Mouse (Mus musculus): ENCODE results near the gene Arhgap32.
"Not testable (repeated sequence)": the region's sequence is repeated elsewhere in the genome, so short reads cannot be mapped to it uniquely, and the experiment has no call there.

The Arhgap32 gene

DNA sequence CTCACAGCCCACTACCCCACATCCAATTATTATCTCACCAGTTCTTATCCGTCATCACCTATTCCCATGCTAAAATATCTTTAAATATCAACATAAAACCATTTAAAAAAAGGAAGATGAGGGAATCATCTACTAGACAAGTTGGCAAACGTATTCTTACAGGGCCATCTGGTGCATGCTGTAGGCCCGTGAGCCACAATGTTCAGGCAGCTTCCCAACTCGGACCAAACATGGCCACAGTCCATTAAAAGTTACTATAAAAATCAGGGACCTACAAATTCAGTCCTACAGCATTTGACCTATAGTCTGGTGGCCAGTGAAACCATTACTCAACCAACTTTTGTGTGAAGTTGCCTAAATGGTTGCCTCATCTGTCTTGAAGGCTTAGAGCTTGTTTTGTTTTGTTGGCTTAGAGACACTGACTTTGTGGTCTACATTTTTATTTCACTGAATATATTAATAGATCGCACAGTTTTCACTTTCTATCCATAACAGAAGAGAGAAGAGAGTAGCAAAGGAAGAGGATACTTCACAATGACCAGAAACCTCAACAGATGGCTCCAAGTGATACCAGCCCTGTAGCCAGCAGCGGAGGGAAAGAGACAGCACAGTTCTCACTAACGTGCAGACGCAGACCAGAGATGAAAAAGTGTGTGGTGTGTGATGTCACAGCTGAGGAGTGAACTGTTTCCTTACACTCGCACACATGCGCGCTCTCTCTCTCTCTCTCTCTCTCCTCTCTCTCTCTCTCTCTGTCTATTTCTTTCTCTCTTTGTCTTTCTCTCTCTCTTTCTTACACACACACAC, 34.1 kb downstream of the Arhgap32 start:
- no peaks in the 10 kb centered on the region for H3K27me3 ChIP-seq (ENCODE audit: control insufficient read depth, insufficient read depth, low read length, poor library complexity, severe bottlenecking)
- peak; percentile 41 for DNase-seq (ENCODE audit: low read depth, low spot score)
- H3K36me3 ChIP-seq (ENCODE audit: control insufficient read depth, insufficient read depth, low read length, poor library complexity, severe bottlenecking): no peaks in the 10 kb centered on the region

GRCm38 (mm10) chr9:32154727-32155371, 38.9 kb downstream of the Arhgap32 start:
- no peak for DNase-seq (ENCODE audit: low read depth, low spot score)
- Histone ChIP-seq H3K36me3 (ENCODE audit: control insufficient read depth, insufficient read depth, low read length, poor library complexity, severe bottlenecking) (no peaks in the 10 kb centered on the region), H3K27me3 (ENCODE audit: control insufficient read depth, insufficient read depth, low read length, poor library complexity, severe bottlenecking) (no peaks in the 10 kb centered on the region)

- H3K27me3 ChIP-seq (ENCODE audit: control insufficient read depth, insufficient read depth, low read length, poor library complexity, severe bottlenecking): no peaks in the 10 kb centered on the region
- DNase-seq (ENCODE audit: low read depth, low spot score): no peak
- no peaks in the 10 kb centered on the region for H3K36me3 ChIP-seq (ENCODE audit: control insufficient read depth, insufficient read depth, low read length, poor library complexity, severe bottlenecking)
Measured at GRCm38 (mm10) chr9:32156706-32157105, 40.8 kb downstream of the Arhgap32 start.

GRCm38 (mm10) chr9:32157201-32157600, 41.3 kb downstream of the Arhgap32 start:
- Histone ChIP-seq H3K27me3 (ENCODE audit: control insufficient read depth, insufficient read depth, low read length, poor library complexity, severe bottlenecking) (no peaks in the 10 kb centered on the region), H3K36me3 (ENCODE audit: control insufficient read depth, insufficient read depth, low read length, poor library complexity, severe bottlenecking) (no peaks in the 10 kb centered on the region)
- DNase-seq (ENCODE audit: low read depth, low spot score): no peak

DNA sequence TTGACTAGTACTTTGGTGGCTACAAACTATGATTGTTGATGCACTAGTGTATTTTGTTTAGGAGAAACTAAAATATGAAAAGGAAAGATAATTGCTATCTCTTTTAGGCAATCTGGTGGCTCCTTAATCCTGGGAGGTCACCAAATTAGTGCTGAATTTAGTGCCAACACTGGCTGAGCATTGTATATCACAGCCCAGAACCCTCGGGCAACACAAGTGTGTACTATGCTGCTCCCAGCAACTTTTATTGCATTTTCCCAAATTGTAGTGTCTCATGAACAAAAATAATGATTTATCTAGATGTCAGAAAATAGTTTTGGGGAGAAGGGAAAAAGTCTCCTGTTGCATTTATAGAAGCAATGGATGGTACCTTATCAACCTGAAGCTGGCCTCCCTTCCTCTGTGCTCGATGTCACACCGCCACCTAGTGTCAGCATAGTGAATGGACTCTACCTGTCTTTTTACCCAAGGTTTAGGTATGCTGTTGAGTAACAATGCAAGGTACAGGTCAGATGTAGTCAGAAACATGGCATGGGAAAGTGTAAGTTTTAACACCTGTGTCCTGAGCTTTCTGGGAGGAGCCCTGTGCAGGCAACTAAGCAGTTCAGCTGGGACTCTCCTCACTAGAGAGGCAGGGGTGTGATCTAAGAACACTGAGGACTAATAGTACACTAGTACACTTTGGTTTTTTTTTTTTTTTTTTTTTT, 43.1 kb downstream of the Arhgap32 start:
- no peaks in the 10 kb centered on the region for H3K27me3 ChIP-seq (ENCODE audit: control insufficient read depth, insufficient read depth, low read length, poor library complexity, severe bottlenecking)
- DNase-seq (ENCODE audit: low read depth, low spot score): peak; percentile 81
- no peaks in the 10 kb centered on the region for H3K36me3 ChIP-seq (ENCODE audit: control insufficient read depth, insufficient read depth, low read length, poor library complexity, severe bottlenecking)

DNA sequence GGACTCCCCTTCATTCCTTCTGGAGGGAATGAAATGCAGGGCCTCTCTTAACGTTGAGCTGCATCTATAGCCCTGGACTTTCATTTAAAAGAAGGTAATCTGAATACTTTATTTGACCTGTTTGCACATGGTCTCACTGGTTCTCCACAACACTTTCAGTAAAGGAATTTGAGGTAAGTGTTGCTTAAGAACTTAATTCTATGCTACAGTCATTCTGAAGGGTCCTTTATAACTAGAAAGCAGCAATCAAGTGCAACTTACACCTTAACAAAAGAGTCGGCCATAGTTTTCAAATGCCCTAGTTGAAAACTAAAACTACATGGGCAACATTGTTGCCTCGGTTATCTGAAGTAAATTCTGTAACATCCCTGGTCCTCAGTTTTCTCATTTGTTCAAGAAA, 43.8 kb downstream of the Arhgap32 start:
- Histone ChIP-seq H3K36me3 (ENCODE audit: control insufficient read depth, insufficient read depth, low read length, poor library complexity, severe bottlenecking) (no peaks in the 10 kb centered on the region), H3K27me3 (ENCODE audit: control insufficient read depth, insufficient read depth, low read length, poor library complexity, severe bottlenecking) (no peaks in the 10 kb centered on the region)
- no peak for DNase-seq (ENCODE audit: low read depth, low spot score)

DNA sequence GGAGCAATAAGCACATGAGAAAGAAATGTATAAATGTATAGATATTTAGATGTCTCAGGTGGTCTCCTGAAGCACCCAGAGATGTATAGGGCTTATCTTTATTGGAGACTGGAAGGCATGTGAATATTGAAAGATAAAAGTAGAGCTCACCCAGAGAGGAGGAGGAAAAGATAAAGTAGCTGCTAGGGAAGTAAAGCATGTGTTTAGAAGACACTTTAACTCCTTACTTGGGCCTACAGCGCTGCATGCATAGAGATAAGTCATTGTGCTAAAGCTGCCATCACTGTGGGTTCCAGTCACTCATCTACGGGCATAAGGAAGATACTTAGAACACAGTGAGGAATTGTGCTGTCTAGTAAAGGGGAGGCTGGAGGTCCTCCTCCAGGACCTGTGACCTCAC, 46.9 kb downstream of the Arhgap32 start:
- Histone ChIP-seq H3K27me3 (ENCODE audit: control insufficient read depth, insufficient read depth, low read length, poor library complexity, severe bottlenecking) (no peaks in the 10 kb centered on the region), H3K36me3 (ENCODE audit: control insufficient read depth, insufficient read depth, low read length, poor library complexity, severe bottlenecking) (no peaks in the 10 kb centered on the region)
- no peak for DNase-seq (ENCODE audit: low read depth, low spot score)

- H3K36me3 ChIP-seq (ENCODE audit: control insufficient read depth, insufficient read depth, low read length, poor library complexity, severe bottlenecking); H3K27me3 ChIP-seq (ENCODE audit: control insufficient read depth, insufficient read depth, low read length, poor library complexity, severe bottlenecking); DNase-seq (ENCODE audit: low read depth, low spot score): not testable (repeated sequence)
Measured at GRCm38 (mm10) chr9:32163820-32164219, 47.9 kb downstream of the Arhgap32 start.

GRCm38 (mm10) chr9:32168546-32169137, 52.7 kb downstream of the Arhgap32 start:
- no peak for DNase-seq (ENCODE audit: low read depth, low spot score)
- H3K27me3 ChIP-seq (ENCODE audit: control insufficient read depth, insufficient read depth, low read length, poor library complexity, severe bottlenecking): no peaks in the 10 kb centered on the region

GRCm38 (mm10) chr9:32170713-32171112, 54.8 kb downstream of the Arhgap32 start:
- H3K27me3 ChIP-seq (ENCODE audit: control insufficient read depth, insufficient read depth, low read length, poor library complexity, severe bottlenecking): no peaks in the 10 kb centered on the region
- DNase-seq (ENCODE audit: low read depth, low spot score): no peak

More at GRCm38 (mm10) chr9:32168546-32169137, 52.7 kb downstream of the Arhgap32 start:
- no peaks in the 10 kb centered on the region for H3K36me3 ChIP-seq (ENCODE audit: control insufficient read depth, insufficient read depth, low read length, poor library complexity, severe bottlenecking)

GRCm38 (mm10) chr9:32176612-32177011, 60.7 kb downstream of the Arhgap32 start:
- no peak for DNase-seq (ENCODE audit: low read depth, low spot score)
- Histone ChIP-seq H3K27me3 (ENCODE audit: control insufficient read depth, insufficient read depth, low read length, poor library complexity, severe bottlenecking) (no peaks in the 10 kb centered on the region), H3K36me3 (ENCODE audit: control insufficient read depth, insufficient read depth, low read length, poor library complexity, severe bottlenecking) (no peaks in the 10 kb centered on the region)

More at GRCm38 (mm10) chr9:32170713-32171112, 54.8 kb downstream of the Arhgap32 start:
- no peaks in the 10 kb centered on the region for H3K36me3 ChIP-seq (ENCODE audit: control insufficient read depth, insufficient read depth, low read length, poor library complexity, severe bottlenecking)

DNA sequence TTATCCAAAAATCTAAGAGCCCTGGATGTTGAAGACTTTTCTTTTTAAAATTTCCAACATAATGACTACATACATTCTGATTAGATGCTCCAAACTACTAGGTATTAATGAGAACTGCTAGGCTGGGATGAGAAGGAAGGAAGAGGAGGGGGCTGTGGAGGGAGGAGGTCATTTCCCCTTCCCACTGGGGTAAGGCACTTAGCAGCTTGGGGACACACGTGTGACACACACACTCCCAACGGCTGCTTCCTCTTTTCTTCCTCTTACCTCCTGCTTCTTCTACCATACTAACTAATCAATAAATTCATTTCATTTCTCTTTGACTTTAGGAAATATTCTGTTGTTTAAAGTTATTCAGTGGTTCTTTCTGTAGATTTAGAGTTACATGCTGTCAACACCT, 65.2 kb downstream of the Arhgap32 start:
- no peaks in the 10 kb centered on the region for H3K36me3 ChIP-seq (ENCODE audit: control insufficient read depth, insufficient read depth, low read length, poor library complexity, severe bottlenecking)

DNA sequence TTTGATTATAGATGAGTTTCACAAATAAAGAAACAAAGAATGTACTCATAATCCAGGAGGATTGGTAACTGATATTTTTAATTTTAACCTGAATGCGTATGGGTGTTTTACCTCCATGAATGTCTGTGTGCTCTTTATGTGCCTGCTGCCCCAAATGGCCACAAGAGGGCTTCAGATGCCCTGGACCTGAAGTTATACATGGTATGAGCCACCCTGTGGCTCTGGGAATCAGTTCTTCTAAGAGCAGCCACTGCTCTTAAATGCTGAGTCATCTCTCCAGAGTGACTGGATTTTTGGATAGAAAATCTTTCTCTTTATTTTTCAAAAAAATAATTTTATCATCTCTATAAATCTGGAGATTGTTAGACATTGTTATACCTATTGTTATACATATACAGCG, 70.6 kb downstream of the Arhgap32 start:
- Histone ChIP-seq H3K36me3 (ENCODE audit: control insufficient read depth, insufficient read depth, low read length, poor library complexity, severe bottlenecking) (no peaks in the 10 kb centered on the region), H3K27me3 (ENCODE audit: control insufficient read depth, insufficient read depth, low read length, poor library complexity, severe bottlenecking) (no peaks in the 10 kb centered on the region)
- DNase-seq (ENCODE audit: low read depth, low spot score): peak; percentile 34

More for the DNA sequence above, 65.2 kb downstream of the Arhgap32 start:
- H3K27me3 ChIP-seq (ENCODE audit: control insufficient read depth, insufficient read depth, low read length, poor library complexity, severe bottlenecking): no peaks in the 10 kb centered on the region
- DNase-seq (ENCODE audit: low read depth, low spot score): no peak

DNA sequence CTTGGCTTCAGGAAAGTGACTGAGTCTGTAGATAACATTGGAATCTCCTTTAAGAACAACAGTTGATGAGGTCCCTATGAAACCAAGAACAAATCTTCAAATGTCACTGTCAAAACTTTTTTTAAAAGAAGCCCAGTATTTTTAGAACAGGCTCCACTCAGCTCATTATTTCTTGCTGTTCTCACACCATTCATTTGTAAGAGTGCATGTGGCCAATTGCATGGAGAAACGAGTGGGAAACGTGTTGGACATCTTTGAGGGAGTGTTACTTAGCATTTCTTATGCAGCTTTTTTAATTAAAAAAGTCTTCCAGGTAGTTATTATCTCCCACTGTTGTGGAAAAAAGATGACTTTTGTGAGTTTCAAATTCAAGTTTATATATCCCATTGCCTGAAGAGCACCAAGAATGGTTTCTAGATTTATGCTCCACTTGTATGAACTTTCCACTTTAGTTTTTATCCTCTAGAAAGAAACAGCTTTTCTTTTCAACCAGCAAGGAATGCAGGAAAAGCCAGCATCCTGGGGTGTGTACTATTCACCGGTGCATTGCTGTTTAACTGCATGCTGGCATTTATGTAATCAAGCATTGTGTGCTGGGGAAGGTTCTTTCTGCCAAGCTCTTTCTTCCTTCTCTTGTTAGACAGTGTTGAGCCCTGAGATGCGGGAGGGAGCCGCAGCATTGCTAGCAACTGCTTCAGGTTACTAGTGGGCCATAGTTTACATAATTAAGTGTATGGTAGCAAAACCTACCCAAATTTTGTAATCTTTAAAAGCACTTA, 76.5 kb downstream of the Arhgap32 start:
- DNase-seq (ENCODE audit: low read depth, low spot score): no peak
- Histone ChIP-seq H3K27me3 (ENCODE audit: control insufficient read depth, insufficient read depth, low read length, poor library complexity, severe bottlenecking) (no peaks in the 10 kb centered on the region), H3K36me3 (ENCODE audit: control insufficient read depth, insufficient read depth, low read length, poor library complexity, severe bottlenecking) (no peaks in the 10 kb centered on the region)
